Mouse (Mus musculus): ENCODE measurements around the gene 1700067K01Rik. TPM values are rescaled to one million over a fixed set of nuclear protein-coding genes. Genes with fewer than 3 reads are reported as not detected.

1700067K01Rik gene
- total and polyA plus RNA-seq, 3 experiments, result 0.53 to 0.69 TPM; not detected in 1

DNA sequence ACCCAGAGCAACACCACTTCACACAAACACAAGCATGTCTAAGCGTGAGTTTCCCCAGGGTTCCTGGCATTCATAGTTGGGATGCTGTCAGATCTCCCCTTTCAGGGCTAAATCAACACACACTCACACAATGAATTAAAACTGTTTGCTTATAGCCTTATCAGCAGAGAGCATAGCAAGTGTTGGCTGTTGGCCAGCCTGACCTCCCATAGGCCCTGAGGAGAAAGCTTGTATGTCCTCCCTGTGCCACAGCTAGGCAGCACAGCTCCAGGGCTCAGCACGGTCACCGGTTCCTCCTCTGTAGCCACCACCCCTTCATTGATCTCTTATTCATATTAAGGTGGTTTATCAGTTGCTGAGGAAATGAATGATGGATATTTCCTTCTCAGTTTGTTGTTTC lies 51.4 kb downstream of the 1700067K01Rik start (continued):
- TF ChIP-seq ZNF384 (IDR thresholded peaks at IDR 0.05; ENCODE audit: low read depth, low read length), result no peak

DNA sequence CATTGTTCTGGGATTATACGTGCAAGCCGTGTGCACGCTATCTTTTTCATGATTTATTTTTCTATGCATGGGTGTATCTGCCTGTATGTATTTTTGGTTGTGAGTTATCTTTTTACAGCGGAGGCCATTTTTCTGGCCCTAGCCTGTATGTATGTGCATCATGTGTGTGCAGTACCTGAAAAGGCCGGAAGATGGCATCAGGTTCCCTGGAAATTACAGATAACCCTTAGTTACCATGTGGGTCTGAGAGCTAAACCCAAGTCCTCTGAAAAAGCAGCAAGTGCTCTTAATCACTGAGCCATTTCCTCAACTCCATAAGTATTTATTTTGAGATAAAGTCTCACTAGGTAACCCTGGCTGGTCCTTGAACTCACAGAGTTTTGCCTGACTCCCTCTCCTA lies 51.9 kb downstream of the 1700067K01Rik start:
- H3K27ac ChIP-seq (ENCODE audit: control insufficient read depth, low read depth, low read length), result no peak overlapping the region
- no peaks in the 10 kb centered on the region for H3K27me3 ChIP-seq (ENCODE audit: control insufficient read depth in 1 of 2, insufficient read depth in 2 of 2, low read length in 2 of 2)
- TF ChIP-seq MYB (IDR thresholded peaks at IDR 0.05; ENCODE audit: low read depth, low read length), result no peak
- 0 out of 2 replicates have a peak, but pooled peaks have one; percentile 23 for TF ChIP-seq MAX (IDR thresholded peaks at IDR 0.05; ENCODE audit: low read length)
- no peak for TF ChIP-seq ZNF384 (IDR thresholded peaks at IDR 0.05; ENCODE audit: low read depth, low read length)
- peak; percentile 46 for TF ChIP-seq RAD21 (IDR thresholded peaks at IDR 0.05; ENCODE audit: low read depth, low read length)
- no peak for TF ChIP-seq ELF1 (IDR thresholded peaks at IDR 0.05; ENCODE audit: low read depth, low read length)
- TF ChIP-seq SMC3 (IDR thresholded peaks at IDR 0.05; ENCODE audit: low read depth, low read length), result peak; percentile 36; the same call in 1 of the 2 replicates
- no peak for TF ChIP-seq ZMIZ1 (IDR thresholded peaks at IDR 0.05; ENCODE audit: low read depth, low read length)
- TF ChIP-seq CTCF (IDR thresholded peaks at IDR 0.05 in 2 of 3, conservative IDR thresholded peaks at IDR 0.05 in 1 of 3; ENCODE audit: control insufficient read depth in 1 of 3, insufficient read depth in 1 of 3, low read depth in 2 of 3, low read length in 3 of 3, poor library complexity in 1 of 3, severe bottlenecking in 1 of 3), result peak; percentile 19 to 57 (median 51)
- TF ChIP-seq GATA1 (IDR thresholded peaks at IDR 0.05; ENCODE audit: low read depth, low read length), result peak; percentile 23; the same call in 1 of the 2 replicates
- peaks cover 0 to 2% of the 10 kb centered on the region in 2 experiments; a peak in 1 of 4 replicates for H3K36me3 ChIP-seq (ENCODE audit: control insufficient read depth in 1 of 2, insufficient read depth in 2 of 2, low read length in 2 of 2)
- no peaks in the 10 kb centered on the region for H3K79me2 ChIP-seq (ENCODE audit: control insufficient read depth, insufficient read depth, low read length, poor library complexity)
- no peaks in the 10 kb centered on the region for H3K9me3 ChIP-seq (replicated peaks; ENCODE audit: insufficient read depth, low read length)
- no peak overlapping the region for H3K9ac ChIP-seq (ENCODE audit: control insufficient read depth, low read depth, low read length, poor library complexity, severe bottlenecking)
- DNase-seq (ENCODE audit: low read depth, low spot score), result peak; percentile 67
- H3K4me1 ChIP-seq (ENCODE audit: control insufficient read depth in 1 of 2, insufficient read depth in 2 of 2, low read length in 2 of 2), result peaks cover 3 to 4% of the 10 kb centered on the region in 2 experiments; a peak in 3 of 4 replicates
- H3K4me3 ChIP-seq (ENCODE audit: control insufficient read depth in 1 of 2, insufficient read depth in 1 of 2, low read depth in 2 of 2, low read length in 2 of 2), result no peak overlapping the region

Other genes starting within 250 kb of the 1700067K01Rik start
- 17.7 and 21.7 TPM in 2 replicates for gene Adgrl1, start 101.4 kb upstream of the 1700067K01Rik start, total RNA-seq (2012; rRNA removed)
- 10 to 100 TPM in 1 of 2 experiments, not detected in 1; 35.3 TPM for gene Adgrl1, start 101.4 kb upstream of the 1700067K01Rik start, polyA plus RNA-seq (2012; ENCODE audit: insufficient read depth in 1 of 2, insufficient read length in 2 of 2, low read depth in 1 of 2, low replicate concordance in 2 of 2, missing spikeins in 1 of 2)
- gene Gm10644, start 46.3 kb upstream of the 1700067K01Rik start, total RNA-seq (2012; rRNA removed), result 0.29 and 0.35 TPM in 2 replicates
- gene Gm10644, start 46.3 kb upstream of the 1700067K01Rik start, polyA plus RNA-seq (2012; ENCODE audit: insufficient read depth in 1 of 2, insufficient read length in 2 of 2, low read depth in 1 of 2, low replicate concordance in 2 of 2, missing spikeins in 1 of 2), result under 1 TPM in 1 of 2 experiments, not detected in 1; 0.49 TPM
- 84.3 and 90.4 TPM in 2 replicates for gene Asf1b, start 46.0 kb upstream of the 1700067K01Rik start, total RNA-seq (2012; rRNA removed)
- 100 to 1,000 TPM; 113 to 137 TPM for gene Asf1b, start 46.0 kb upstream of the 1700067K01Rik start, polyA plus RNA-seq (2012; ENCODE audit: insufficient read depth in 1 of 2, insufficient read length in 2 of 2, low read depth in 1 of 2, low replicate concordance in 2 of 2, missing spikeins in 1 of 2)
- gene Prkaca, start 28.5 kb upstream of the 1700067K01Rik start, total RNA-seq (2012; rRNA removed), result 23.8 and 24.7 TPM in 2 replicates
- 10 to 100 TPM in 1 of 2 experiments, not detected in 1; 74.9 TPM for gene Prkaca, start 28.5 kb upstream of the 1700067K01Rik start, polyA plus RNA-seq (2012; ENCODE audit: insufficient read depth in 1 of 2, insufficient read length in 2 of 2, low read depth in 1 of 2, low replicate concordance in 2 of 2, missing spikeins in 1 of 2)
- gene Samd1, start 3.8 kb upstream of the 1700067K01Rik start, total RNA-seq (2012; rRNA removed), result 96.7 and 111 TPM in 2 replicates
- 100 to 1,000 TPM in 1 of 2 experiments, not detected in 1; 121 TPM for gene Samd1, start 3.8 kb upstream of the 1700067K01Rik start, polyA plus RNA-seq (2012; ENCODE audit: insufficient read depth in 1 of 2, insufficient read length in 2 of 2, low read depth in 1 of 2, low replicate concordance in 2 of 2, missing spikeins in 1 of 2)
- not detected in 2 replicates for gene 2210011C24Rik, start 10.7 kb downstream of the 1700067K01Rik start, total RNA-seq (2012; rRNA removed)
- not detected for gene 2210011C24Rik, start 10.7 kb downstream of the 1700067K01Rik start, polyA plus RNA-seq (2012; ENCODE audit: insufficient read depth in 1 of 2, insufficient read length in 2 of 2, low read depth in 1 of 2, low replicate concordance in 2 of 2, missing spikeins in 1 of 2)
- gene Palm3, start 20.0 kb downstream of the 1700067K01Rik start, total RNA-seq (2012; rRNA removed), result 0.65 and 0.92 TPM in 2 replicates
- gene Palm3, start 20.0 kb downstream of the 1700067K01Rik start, polyA plus RNA-seq (2012; ENCODE audit: insufficient read depth in 1 of 2, insufficient read length in 2 of 2, low read depth in 1 of 2, low replicate concordance in 2 of 2, missing spikeins in 1 of 2), result 1 to 10 TPM in 1 of 2 experiments, not detected in 1; 3.6 TPM
- 32.4 and 38.5 TPM in 2 replicates for gene Il27ra, start 41.1 kb downstream of the 1700067K01Rik start, total RNA-seq (2012; rRNA removed)
- gene Il27ra, start 41.1 kb downstream of the 1700067K01Rik start, polyA plus RNA-seq (2012; ENCODE audit: insufficient read depth in 1 of 2, insufficient read length in 2 of 2, low read depth in 1 of 2, low replicate concordance in 2 of 2, missing spikeins in 1 of 2), result 10 to 100 TPM in 1 of 2 experiments, not detected in 1; 31.8 TPM
- not detected in 2 replicates for gene Rln3, start 43.5 kb downstream of the 1700067K01Rik start, total RNA-seq (2012; rRNA removed)
- gene Rln3, start 43.5 kb downstream of the 1700067K01Rik start, polyA plus RNA-seq (2012; ENCODE audit: insufficient read depth in 1 of 2, insufficient read length in 2 of 2, low read depth in 1 of 2, low replicate concordance in 2 of 2, missing spikeins in 1 of 2), result not detected
- 0.23 and 0.26 TPM in 2 replicates for gene Gm10643, start 63.6 kb downstream of the 1700067K01Rik start, total RNA-seq (2012; rRNA removed)
- gene Gm10643, start 63.6 kb downstream of the 1700067K01Rik start, polyA plus RNA-seq (2012; ENCODE audit: insufficient read depth in 1 of 2, insufficient read length in 2 of 2, low read depth in 1 of 2, low replicate concordance in 2 of 2, missing spikeins in 1 of 2), result under 1 TPM in 1 of 2 experiments, not detected in 1; 0.28 TPM
- gene Rfx1, start 65.3 kb downstream of the 1700067K01Rik start, total RNA-seq (2012; rRNA removed), result 3.9 and 4.7 TPM in 2 replicates
- gene Rfx1, start 65.3 kb downstream of the 1700067K01Rik start, polyA plus RNA-seq (2012; ENCODE audit: insufficient read depth in 1 of 2, insufficient read length in 2 of 2, low read depth in 1 of 2, low replicate concordance in 2 of 2, missing spikeins in 1 of 2), result 10 to 100 TPM in 1 of 2 experiments, not detected in 1; 10.4 TPM
- 34.4 and 37.0 TPM in 2 replicates for gene Dcaf15, start 103.3 kb downstream of the 1700067K01Rik start, total RNA-seq (2012; rRNA removed)
- 10 to 100 TPM in 1 of 2 experiments, not detected in 1; 56.1 TPM for gene Dcaf15, start 103.3 kb downstream of the 1700067K01Rik start, polyA plus RNA-seq (2012; ENCODE audit: insufficient read depth in 1 of 2, insufficient read length in 2 of 2, low read depth in 1 of 2, low replicate concordance in 2 of 2, missing spikeins in 1 of 2)
- 0.04 and 0.07 TPM in 2 replicates for gene Podnl1, start 124.5 kb downstream of the 1700067K01Rik start, total RNA-seq (2012; rRNA removed)
- under 1 TPM in 1 of 2 experiments, not detected in 1; 0.08 TPM for gene Podnl1, start 124.5 kb downstream of the 1700067K01Rik start, polyA plus RNA-seq (2012; ENCODE audit: insufficient read depth in 1 of 2, insufficient read length in 2 of 2, low read depth in 1 of 2, low replicate concordance in 2 of 2, missing spikeins in 1 of 2)
- 7.3 and 9.1 TPM in 2 replicates for gene Cc2d1a, start 146.4 kb downstream of the 1700067K01Rik start, total RNA-seq (2012; rRNA removed)
- 10 to 100 TPM in 1 of 2 experiments, not detected in 1; 18.7 TPM for gene Cc2d1a, start 146.4 kb downstream of the 1700067K01Rik start, polyA plus RNA-seq (2012; ENCODE audit: insufficient read depth in 1 of 2, insufficient read length in 2 of 2, low read depth in 1 of 2, low replicate concordance in 2 of 2, missing spikeins in 1 of 2)
- gene 4930432K21Rik, start 146.5 kb downstream of the 1700067K01Rik start, total RNA-seq (2012; rRNA removed), result 1.3 and 2.2 TPM in 2 replicates
- gene 4930432K21Rik, start 146.5 kb downstream of the 1700067K01Rik start, polyA plus RNA-seq (2012; ENCODE audit: insufficient read depth in 1 of 2, insufficient read length in 2 of 2, low read depth in 1 of 2, low replicate concordance in 2 of 2, missing spikeins in 1 of 2), result 1 to 10 TPM in 1 of 2 experiments, not detected in 1; 3.0 TPM
- 0.56 and 2.0 TPM in 2 replicates for gene Nanos3, start 183.7 kb downstream of the 1700067K01Rik start, total RNA-seq (2012; rRNA removed)
- 1 to 10 TPM in 1 of 2 experiments, not detected in 1; 1.7 TPM for gene Nanos3, start 183.7 kb downstream of the 1700067K01Rik start, polyA plus RNA-seq (2012; ENCODE audit: insufficient read depth in 1 of 2, insufficient read length in 2 of 2, low read depth in 1 of 2, low replicate concordance in 2 of 2, missing spikeins in 1 of 2)
- 3.6 and 4.4 TPM in 2 replicates for gene Zswim4, start 235.6 kb downstream of the 1700067K01Rik start, total RNA-seq (2012; rRNA removed)
- gene Zswim4, start 235.6 kb downstream of the 1700067K01Rik start, polyA plus RNA-seq (2012; ENCODE audit: insufficient read depth in 1 of 2, insufficient read length in 2 of 2, low read depth in 1 of 2, low replicate concordance in 2 of 2, missing spikeins in 1 of 2), result 1 to 10 TPM in 1 of 2 experiments, not detected in 1; 7.4 TPM
- 159 and 164 TPM in 2 replicates for gene D8Ertd738e, start 248.2 kb downstream of the 1700067K01Rik start, total RNA-seq (2012; rRNA removed)
- gene D8Ertd738e, start 248.2 kb downstream of the 1700067K01Rik start, polyA plus RNA-seq (2012; ENCODE audit: insufficient read depth in 1 of 2, insufficient read length in 2 of 2, low read depth in 1 of 2, low replicate concordance in 2 of 2, missing spikeins in 1 of 2), result 100 to 1,000 TPM in 1 of 2 experiments, not detected in 1; 149 TPM